Comparison of ENCODE assay signal across 19 mouse cellular contexts in the genomic region with DNA sequence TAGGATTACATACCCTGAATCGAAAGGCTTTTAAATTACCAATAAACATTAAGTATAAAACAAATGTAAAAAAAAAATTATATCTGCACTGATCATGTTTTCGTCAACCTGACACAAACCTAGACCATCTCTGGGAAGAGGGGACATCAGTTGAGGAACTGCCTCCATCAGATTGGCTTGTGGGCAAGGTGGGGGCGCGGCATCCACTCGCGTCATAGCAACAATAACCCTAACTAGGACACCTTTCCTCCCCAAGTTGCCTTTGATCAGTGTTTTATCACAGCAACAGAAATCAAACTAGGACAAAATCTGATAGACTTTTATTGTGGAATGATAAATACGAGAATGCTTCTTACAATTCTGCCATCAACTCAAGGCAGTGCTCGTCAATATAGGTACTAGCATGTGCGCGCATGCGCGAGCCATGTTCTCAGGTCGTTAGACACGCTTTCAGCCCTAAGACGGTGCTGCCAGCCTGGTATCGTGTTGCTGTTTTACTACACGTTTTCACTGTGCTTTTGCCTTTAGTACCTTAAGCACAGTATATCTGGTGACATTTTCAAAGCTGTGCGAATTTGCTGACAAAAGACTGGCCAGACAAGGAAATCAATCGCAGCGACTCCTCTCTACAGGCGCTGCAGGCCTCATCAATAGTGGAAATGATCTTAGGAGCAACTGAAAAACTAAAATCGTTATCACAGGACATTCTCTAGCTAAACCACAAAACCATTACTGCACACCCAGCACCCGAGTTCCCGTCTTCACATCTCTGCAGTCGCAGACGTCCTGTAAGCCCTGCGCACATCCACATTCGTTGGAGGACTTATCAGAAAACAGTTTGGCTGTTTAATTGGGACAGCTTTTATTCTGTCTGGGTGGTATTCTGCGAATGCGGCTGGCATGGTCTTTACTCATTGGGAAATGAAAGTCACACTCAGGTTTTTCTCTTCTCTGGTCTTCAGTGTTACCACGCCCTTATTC. TPM values are rescaled to one million over a fixed set of nuclear protein-coding genes. Genes with fewer than 3 reads are reported as not detected.
DNase-seq lines count a peak whose midpoint lies in the region; ATAC-seq and TF ChIP-seq lines count a peak whose summit lies in the region.
"Had no signal": no experiment of that assay in that cellular context is flagged by ENCODE, and none has a peak within 500 bp of the region (broad histone marks: within the 10 kb centered on the region; RNA-seq: fewer than 3 reads in every experiment).

No protein-coding gene starts in this region.

- peak overlapping the region; percentile 81 for H3K27ac ChIP-seq in testis, adult 2 months (ENCODE audit: control insufficient read depth, insufficient read depth, low read depth, low read length)
- H3K27ac ChIP-seq in hindbrain, embryonic 13.5 days = no peak overlapping the region
- H3K27ac ChIP-seq: hindbrain, embryonic 10.5 days; limb, embryonic 15.5 days; midbrain, embryonic 10.5 days; neural tube, embryonic 15.5 days had no signal

- no peak for DNase-seq in testis, postnatal 14 days (ENCODE audit: low spot score)
- peak; percentile 38 for DNase-seq in ES-CJ7 (ENCODE audit: low read depth, low spot score)
- no peak for DNase-seq in right cerebral cortex, postnatal 25 days
- no peak for DNase-seq in adrenal gland, postnatal 25 days
- DNase-seq: B cell, adult 2 months; cerebellum, postnatal 10 days; embryo, embryonic 11 days; gastrocnemius, postnatal 36 days; layer of hippocampus, postnatal 36 days; lung, postnatal 10 days; right cerebral cortex, postnatal 4 days had no signal

- H3K9me3 ChIP-seq in hindbrain, embryonic 13.5 days = no peaks in the 10 kb centered on the region
- H3K9me3 ChIP-seq: hindbrain, embryonic 10.5 days; limb, embryonic 15.5 days; midbrain, embryonic 10.5 days; neural tube, embryonic 15.5 days had no signal

- H3K4me1 ChIP-seq in testis, adult 2 months (ENCODE audit: control insufficient read depth, insufficient read depth, low read length) = peaks cover 10% of the 10 kb centered on the region
- H3K4me1 ChIP-seq in hindbrain, embryonic 13.5 days (replicated peaks) = peaks cover 4% of the 10 kb centered on the region; the same call in 1 of the 2 replicates
- H3K4me1 ChIP-seq: hindbrain, embryonic 10.5 days; limb, embryonic 15.5 days; neural tube, embryonic 15.5 days had no signal

- peak; percentile 73; the same call in 1 of the 2 replicates for TF ChIP-seq POLR2A in testis, adult 2 months (IDR thresholded peaks at IDR 0.05; ENCODE audit: control insufficient read depth, low read depth, low read length)

- no peak for TF ChIP-seq CTCF in testis, adult 2 months (IDR thresholded peaks at IDR 0.05; ENCODE audit: control insufficient read depth, insufficient read depth, insufficient replicate concordance, low read depth, low read length)

- H3K9ac ChIP-seq in hindbrain, embryonic 13.5 days = no peak overlapping the region
- H3K9ac ChIP-seq: limb, embryonic 15.5 days; neural tube, embryonic 15.5 days had no signal

- H3K27me3 ChIP-seq in testis, adult 2 months (ENCODE audit: control insufficient read depth, insufficient read depth, low read length) = no peaks in the 10 kb centered on the region
- no peaks in the 10 kb centered on the region for H3K27me3 ChIP-seq in hindbrain, embryonic 13.5 days
- H3K27me3 ChIP-seq: limb, embryonic 15.5 days; neural tube, embryonic 15.5 days had no signal

- H3K36me3 ChIP-seq in testis, adult 2 months (ENCODE audit: control insufficient read depth, insufficient read depth, low read length) = no peaks in the 10 kb centered on the region
- no peaks in the 10 kb centered on the region for H3K36me3 ChIP-seq in hindbrain, embryonic 13.5 days
- H3K36me3 ChIP-seq: hindbrain, embryonic 10.5 days; limb, embryonic 15.5 days; midbrain, embryonic 10.5 days; neural tube, embryonic 15.5 days had no signal

- peak overlapping the region; percentile 87 for H3K4me3 ChIP-seq in testis, adult 2 months (ENCODE audit: control insufficient read depth, low read depth, low read length)
- no peak overlapping the region for H3K4me3 ChIP-seq in hindbrain, embryonic 13.5 days
- H3K4me3 ChIP-seq: hindbrain, embryonic 10.5 days; limb, embryonic 15.5 days; midbrain, embryonic 10.5 days; neural tube, embryonic 15.5 days had no signal

- no peak overlapping the region for H3K4me2 ChIP-seq in hindbrain, embryonic 13.5 days
- H3K4me2 ChIP-seq: limb, embryonic 15.5 days; neural tube, embryonic 15.5 days had no signal

- 92% methylated on average over 31 of the region's 31 CpGs for WGBS in hindbrain, embryonic 13.5 days

- peak; percentile 64 for ATAC-seq in common myeloid progenitor, adult 5-6 weeks (replicated peaks; ENCODE audit: low read depth, poor library complexity, severe bottlenecking)
- peak; percentile 36; the same call in 1 of the 2 replicates for ATAC-seq in megakaryocyte, adult 5-6 weeks (ENCODE audit: poor library complexity, severe bottlenecking)
- ATAC-seq in hindbrain, embryonic 13.5 days (ENCODE audit: low FRiP score) = no peak

RNA-seq across cellular contexts. Expression of a gene that starts 11.7 kb away (rescaled TPM):
- polyA plus RNA-seq in testis, adult 2 months (2012; rRNA removed) = 12.7 and 16.8 TPM in 2 replicates
- 126 and 151 TPM in 2 replicates for total RNA-seq in common myeloid progenitor, adult 5-6 weeks (2017)
- 50.3 and 50.9 TPM in 2 replicates for total RNA-seq in megakaryocyte, adult 5-6 weeks (2015)
- 57.7 and 68.7 TPM in 2 replicates for total RNA-seq in megakaryocyte, adult 5-6 weeks (2017)
- total RNA-seq in adrenal gland, postnatal 25 days (2021) = 16.5 and 23.0 TPM in 2 replicates
- 41.7 and 42.5 TPM in 2 replicates for polyA plus RNA-seq in hindbrain, embryonic 13.5 days (2015; fragmentation: Nextera tagmentation; extraction: Ambion mirVana)

RNA-seq across cellular contexts. Expression of a gene that starts 41.7 kb away (rescaled TPM):
- polyA plus RNA-seq in testis, adult 2 months (2012; rRNA removed) = 9.6 and 13.8 TPM in 2 replicates
- 152 and 155 TPM in 2 replicates for total RNA-seq in common myeloid progenitor, adult 5-6 weeks (2017)
- 448 and 514 TPM in 2 replicates for total RNA-seq in megakaryocyte, adult 5-6 weeks (2015)
- total RNA-seq in megakaryocyte, adult 5-6 weeks (2017) = 174 and 218 TPM in 2 replicates
- total RNA-seq in adrenal gland, postnatal 25 days (2021) = 128 and 129 TPM in 2 replicates
- polyA plus RNA-seq in hindbrain, embryonic 13.5 days (2015; fragmentation: Nextera tagmentation; extraction: Ambion mirVana) = 158 and 159 TPM in 2 replicates

RNA-seq across cellular contexts. Expression of a gene that starts 58.0 kb away (rescaled TPM):
- polyA plus RNA-seq in testis, adult 2 months (2012; rRNA removed) = 2.3 and 2.7 TPM in 2 replicates
- 8.1 and 8.7 TPM in 2 replicates for total RNA-seq in common myeloid progenitor, adult 5-6 weeks (2017)
- 4.2 and 5.3 TPM in 2 replicates for total RNA-seq in megakaryocyte, adult 5-6 weeks (2015)
- total RNA-seq in megakaryocyte, adult 5-6 weeks (2017) = 5.3 and 7.8 TPM in 2 replicates
- 14.0 and 17.0 TPM in 2 replicates for total RNA-seq in adrenal gland, postnatal 25 days (2021)
- 31.1 and 33.2 TPM in 2 replicates for polyA plus RNA-seq in hindbrain, embryonic 13.5 days (2015; fragmentation: Nextera tagmentation; extraction: Ambion mirVana)
